Mouse (Mus musculus) embryonic facial prominence, embryonic 11.5 days (tissue): ENCODE measurements around the gene Mgat4a. TPM values are rescaled to one million over a fixed set of nuclear protein-coding genes. Genes with fewer than 3 reads are reported as not detected.
A peak's percentile ranks its signal among the peaks of the same experiment; 100 is the strongest.

Experiments used
- ATAC-seq: fragments of 200-750 bp; cut with Nextera tagmentation; replicated peaks from 2 replicates; pipeline ENCODE4 v1.8.0; 2017; ENCODE audit warnings: low read depth; ENCODE audit not compliant: insufficient number of reproducible peaks, low FRiP score, low TSS enrichment
- DNase-seq: peaks from one replicate; pipeline ENCODE4 v3.0.0-alpha.2; 2015; ENCODE audit warnings: low spot score
- H3K27ac ChIP-seq: fragments of 300-500 bp; sonication (generic); replicated peaks from 2 replicates; pipeline ENCODE4 v1.5.1; 2014; ENCODE audit warnings: mild to moderate bottlenecking, low read depth, low read length, control low read depth
- H3K27me3 ChIP-seq: fragments of 300-500 bp; sonication (generic); 2 replicates; pipeline ENCODE4 v1.6.1; 2014; ENCODE audit warnings: mild to moderate bottlenecking, low read length, moderate library complexity, mixed read lengths; ENCODE audit not compliant: control insufficient read depth, insufficient read depth
- H3K36me3 ChIP-seq: fragments of 300-500 bp; sonication (generic); replicated peaks from 2 replicates; pipeline ENCODE4 v1.6.1; 2014; ENCODE audit warnings: low read depth, mild to moderate bottlenecking, low read length, moderate library complexity, mixed read lengths; ENCODE audit not compliant: control insufficient read depth, insufficient read depth
- H3K4me1 ChIP-seq: fragments of 300-500 bp; sonication (generic); 2 replicates; pipeline ENCODE4 v1.6.1; 2014; ENCODE audit warnings: low read length, mixed read lengths; ENCODE audit not compliant: control insufficient read depth, insufficient read depth
- H3K4me2 ChIP-seq: fragments of 300-500 bp; sonication (generic); 2 replicates; pipeline ENCODE4 v1.6.1; 2014; ENCODE audit warnings: low read depth, mild to moderate bottlenecking, control low read depth, low read length, moderate library complexity
- H3K4me3 ChIP-seq: fragments of 300-500 bp; sonication (generic); 2 replicates; pipeline ENCODE4 v1.5.1; 2014; ENCODE audit warnings: low read depth, low read length, control low read depth
- H3K9ac ChIP-seq: fragments of 300-500 bp; sonication (generic); replicated peaks from 2 replicates; pipeline ENCODE4 v1.6.1; 2014; ENCODE audit warnings: mild to moderate bottlenecking, control low read depth, low read length
- H3K9me3 ChIP-seq: fragments of 300-500 bp; sonication (generic); replicated peaks from 2 replicates; pipeline ENCODE4 v1.6.1; 2016; ENCODE audit warnings: mild to moderate bottlenecking, low read length, inconsistent platforms, mixed read lengths; ENCODE audit not compliant: control insufficient read depth
- whole genome bisulfite sequencing: fragments of 180-500 bp; shearing (Covaris S2); extraction: QIAGEN DNeasy Blood & Tissue Kit; methylation state at CpG from one replicate; pipeline ENCODE4 v1.1.7; 2014; 5-methylcytosine and 5-hydroxymethylcytosine counted together
- polyA plus RNA-seq: library from polyadenylated mRNA; unstranded; fragments of >200 nt; fragmentation: Nextera tagmentation; extraction: Ambion mirVana; gene quantifications from 2 replicates; pipeline ENCODE4 v1.2.1, GENCODE M21; 2014

The Mgat4a gene
- 4.3 and 4.6 TPM in 2 replicates for polyA plus RNA-seq

DNA sequence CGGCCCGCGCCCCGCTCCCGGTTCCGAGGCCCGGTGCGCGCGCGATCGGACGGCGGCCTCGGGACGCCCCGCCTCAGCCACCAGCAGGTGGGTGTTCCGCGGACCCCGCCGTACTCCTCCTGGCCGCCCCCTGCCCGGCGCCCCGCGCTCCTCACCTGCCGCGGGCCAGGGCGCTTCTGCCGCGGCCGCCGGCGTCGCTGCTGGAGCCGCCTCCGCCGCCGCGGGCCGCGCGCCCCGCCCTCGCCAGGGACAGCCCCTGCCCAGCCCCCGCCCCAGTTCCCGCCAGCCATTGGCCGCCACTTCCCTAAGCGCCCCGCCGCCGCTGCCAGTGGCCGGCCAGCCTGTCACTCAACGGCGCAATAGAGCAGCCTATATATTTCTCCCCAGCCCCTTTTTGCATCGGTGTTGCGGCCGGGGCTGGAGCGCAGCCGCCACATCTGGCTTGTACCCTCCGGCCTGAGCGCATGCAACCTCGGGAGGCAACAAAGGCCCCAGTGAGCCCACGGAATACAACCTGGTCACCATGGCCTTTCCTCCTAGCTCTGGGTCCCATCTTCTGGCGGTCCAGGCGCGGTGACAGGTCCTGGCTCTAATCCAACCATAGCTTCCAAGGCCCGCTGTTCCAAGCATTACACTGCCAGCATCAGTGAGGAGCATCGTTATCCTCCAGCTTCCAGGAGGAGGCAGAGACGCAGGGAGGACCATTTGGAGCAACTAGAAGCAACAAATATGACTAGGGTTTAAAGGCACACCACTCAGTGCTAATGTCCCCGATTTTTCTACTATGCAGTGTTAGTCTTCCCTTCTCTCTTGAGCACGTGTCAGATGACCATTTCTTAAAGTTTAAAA lies at the start of gene Mgat4a:
Mgat4a (minus strand) TSS at position 207 of the 849 bp plus-strand sequence.
- H3K27ac ChIP-seq: no peak within 1 kb of the TSS
- H3K4me2 ChIP-seq: peak within 1 kb of the TSS; percentile 96
- H3K4me1 ChIP-seq: no peaks in the 10 kb centered on the region
- peak within 1 kb of the TSS; percentile 70 for H3K9ac ChIP-seq
- ATAC-seq (peak; percentile 99), DNase-seq (peak; percentile 95)
- 1% methylated on average over 39 of the region's 72 CpGs for WGBS
- no peaks in the 10 kb centered on the region for H3K36me3 ChIP-seq
- no peaks in the 10 kb centered on the region for H3K9me3 ChIP-seq
- H3K27me3 ChIP-seq: 0 out of 2 replicates have a peak, but pooled peaks cover 2% of the 10 kb centered on the region
- H3K4me3 ChIP-seq: peak within 1 kb of the TSS; percentile 72

DNA sequence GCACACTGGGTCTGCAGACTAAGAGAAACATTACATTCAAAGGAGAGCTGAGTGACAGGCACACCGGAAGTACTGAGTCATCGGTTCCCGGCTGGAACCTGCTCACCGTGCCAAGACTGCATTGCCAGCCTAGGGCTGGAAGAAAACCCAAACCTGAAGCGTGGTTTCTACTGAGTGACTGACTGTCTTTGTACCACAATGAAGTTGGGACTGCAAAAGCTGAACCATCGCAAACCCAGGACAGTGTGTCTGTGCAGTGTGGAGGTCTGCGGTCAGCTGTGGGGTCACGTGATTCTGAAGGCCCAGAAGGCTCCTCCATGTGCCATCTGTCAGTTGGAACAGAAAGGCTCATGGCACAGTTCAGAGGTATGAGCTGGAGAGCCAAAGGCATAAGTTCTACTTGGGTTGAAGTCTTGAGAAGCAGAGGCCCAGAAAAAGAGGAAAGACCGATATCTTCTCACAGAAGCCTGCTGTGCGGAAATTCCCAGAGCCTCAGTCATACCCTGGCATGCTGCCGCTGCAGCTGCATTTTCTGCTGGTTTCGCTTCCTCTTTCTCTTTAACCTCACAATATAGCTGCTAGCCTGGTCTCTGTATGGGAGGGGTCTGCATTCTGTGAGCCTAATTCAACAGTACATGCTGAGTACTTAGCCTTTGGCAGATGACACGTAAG lies 45.1 kb upstream of the Mgat4a start:
- Histone ChIP-seq H3K4me2 (no peak overlapping the region), H3K36me3 (no peaks in the 10 kb centered on the region), H3K4me3 (no peak overlapping the region), H3K9ac (no peak overlapping the region), H3K9me3 (no peaks in the 10 kb centered on the region), H3K27ac (no peak overlapping the region), H3K27me3 (no peaks in the 10 kb centered on the region), H3K4me1 (no peaks in the 10 kb centered on the region)
- ATAC-seq: no peak
- 92% methylated on average over 13 of the region's 13 CpGs for WGBS
- no peak for DNase-seq

DNA sequence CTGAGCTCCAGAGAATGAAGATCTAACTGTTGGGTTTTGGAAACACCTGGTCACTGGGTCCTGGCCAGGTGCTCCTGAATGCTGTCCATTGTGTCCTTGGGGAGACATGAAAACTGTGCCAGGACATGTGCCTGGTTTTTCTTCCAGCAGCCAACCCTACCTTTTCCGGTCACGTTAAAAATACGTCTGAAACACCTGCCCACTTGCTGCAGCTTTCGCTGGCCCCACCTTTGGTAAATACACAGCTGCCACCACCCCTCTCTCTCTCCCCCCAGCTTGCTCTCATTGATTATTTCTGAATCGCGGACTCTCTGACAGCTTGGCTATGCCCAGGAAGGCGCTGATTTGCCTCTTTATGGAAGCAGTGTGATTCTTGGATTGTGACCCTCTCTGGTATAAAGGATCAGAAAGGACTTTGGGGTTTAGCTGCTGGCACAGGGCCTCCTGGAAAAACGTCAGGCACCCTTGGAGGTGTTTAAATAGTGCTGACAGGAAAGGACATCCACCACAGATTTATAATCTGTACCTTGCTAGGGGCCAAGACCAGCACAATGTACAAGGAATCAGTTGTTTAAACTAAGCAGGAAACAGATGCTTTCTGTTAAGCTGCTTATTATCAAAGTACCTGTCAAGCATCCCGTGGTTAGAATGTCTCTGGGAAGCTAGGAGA lies 43.1 kb upstream of the Mgat4a start:
- Histone ChIP-seq H3K9ac (no peak overlapping the region), H3K4me1 (no peaks in the 10 kb centered on the region), H3K27ac (no peak overlapping the region), H3K9me3 (no peaks in the 10 kb centered on the region), H3K27me3 (no peaks in the 10 kb centered on the region), H3K4me3 (no peak overlapping the region), H3K4me2 (no peak overlapping the region), H3K36me3 (no peaks in the 10 kb centered on the region)
- WGBS: 74% methylated on average over 9 of the region's 9 CpGs
- no peak for ATAC-seq
- no peak for DNase-seq

DNA sequence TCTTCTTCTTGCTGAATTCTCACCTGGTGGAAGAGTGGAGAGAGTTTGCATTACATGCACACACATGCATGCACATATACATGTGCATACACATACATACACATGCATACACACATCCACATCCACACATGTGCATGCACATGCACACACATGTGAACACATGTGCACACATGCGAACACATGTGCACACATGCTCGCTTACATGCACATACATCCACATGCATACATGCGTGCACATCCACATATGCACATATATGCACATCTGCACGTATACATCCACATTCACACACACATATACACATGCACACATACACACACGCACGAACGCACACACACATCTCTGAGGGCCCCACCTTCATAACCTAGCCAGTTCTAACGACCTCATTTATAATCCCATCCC lies 42.4 kb upstream of the Mgat4a start:
- Histone ChIP-seq H3K9ac (no peak overlapping the region), H3K4me3 (no peak overlapping the region), H3K4me2 (no peak overlapping the region), H3K9me3 (no peaks in the 10 kb centered on the region), H3K27me3 (no peaks in the 10 kb centered on the region), H3K4me1 (no peaks in the 10 kb centered on the region), H3K36me3 (no peaks in the 10 kb centered on the region), H3K27ac (no peak overlapping the region)
- ATAC-seq (no peak), DNase-seq (no peak)
- WGBS: 91% methylated on average over 8 of the region's 8 CpGs

DNA sequence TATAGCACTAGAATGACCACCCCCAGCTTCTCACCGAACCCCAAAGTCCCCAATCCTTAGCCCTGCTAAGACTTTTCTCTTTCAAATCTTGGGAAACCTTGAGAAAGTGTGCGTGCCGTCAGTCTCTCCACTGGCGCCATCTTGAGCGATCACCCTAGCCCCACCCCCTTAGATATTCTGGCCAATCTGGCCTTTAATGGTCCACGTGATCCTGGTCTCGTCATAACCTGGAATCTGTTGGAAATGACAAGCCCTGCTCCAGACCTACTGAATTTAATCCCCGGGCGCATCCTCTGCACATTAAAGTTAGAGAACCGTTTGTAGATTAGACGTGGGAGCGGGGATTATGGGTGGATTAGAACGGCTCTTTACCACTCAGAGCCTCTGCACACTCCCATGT lies 38.9 kb upstream of the Mgat4a start:
- no peak overlapping the region for H3K9ac ChIP-seq
- DNase-seq (no peak), ATAC-seq (no peak)
- H3K27me3 ChIP-seq: no peaks in the 10 kb centered on the region
- no peaks in the 10 kb centered on the region for H3K4me1 ChIP-seq
- H3K4me3 ChIP-seq: no peak overlapping the region
- no peak overlapping the region for H3K27ac ChIP-seq
- no peak overlapping the region for H3K4me2 ChIP-seq
- 94% methylated on average over 13 of the region's 13 CpGs for WGBS
- H3K36me3 ChIP-seq: no peaks in the 10 kb centered on the region
- no peaks in the 10 kb centered on the region for H3K9me3 ChIP-seq

DNA sequence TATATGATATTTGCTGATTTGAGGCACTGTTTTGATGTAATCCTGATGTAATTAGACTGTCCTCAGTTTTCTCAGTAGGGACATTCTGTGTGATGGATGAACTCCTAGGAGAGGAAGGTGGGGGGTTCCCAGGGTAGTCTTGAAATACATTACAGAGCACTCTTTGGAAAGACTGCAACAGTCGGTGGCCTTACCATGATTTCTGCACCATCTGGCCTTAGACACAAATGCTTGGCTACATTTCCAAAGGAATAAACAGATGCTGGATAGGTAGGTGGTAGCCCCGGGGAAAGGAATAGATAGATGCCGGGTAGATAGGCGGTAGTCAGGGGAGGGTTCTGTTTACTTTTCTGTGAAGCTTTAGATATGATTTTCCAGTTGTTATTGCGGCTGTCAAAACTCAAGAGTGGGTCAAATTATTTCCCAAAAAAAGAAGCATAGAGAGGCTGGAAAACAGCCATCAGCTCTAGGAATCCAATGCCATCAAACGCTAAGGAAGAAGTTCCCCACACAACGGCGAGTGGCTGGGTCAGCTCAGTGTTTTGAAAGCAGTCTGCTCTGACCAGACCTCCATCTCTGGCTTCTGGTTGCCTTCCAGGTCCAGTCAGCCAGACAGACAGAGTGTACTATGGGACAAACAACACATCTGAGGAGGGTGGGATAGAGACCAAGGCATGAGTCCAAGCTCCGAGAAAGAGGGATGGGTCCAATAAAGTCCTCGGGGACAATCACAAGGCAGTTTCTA lies 31.9 kb upstream of the Mgat4a start:
- Histone ChIP-seq H3K4me3 (no peak overlapping the region), H3K27ac (no peak overlapping the region), H3K4me2 (no peak overlapping the region), H3K9ac (no peak overlapping the region), H3K36me3 (no peaks in the 10 kb centered on the region), H3K9me3 (no peaks in the 10 kb centered on the region), H3K4me1 (no peaks in the 10 kb centered on the region), H3K27me3 (no peaks in the 10 kb centered on the region)
- 87% methylated on average over 10 of the region's 10 CpGs for WGBS
- DNase-seq (no peak), ATAC-seq (no peak)

DNA sequence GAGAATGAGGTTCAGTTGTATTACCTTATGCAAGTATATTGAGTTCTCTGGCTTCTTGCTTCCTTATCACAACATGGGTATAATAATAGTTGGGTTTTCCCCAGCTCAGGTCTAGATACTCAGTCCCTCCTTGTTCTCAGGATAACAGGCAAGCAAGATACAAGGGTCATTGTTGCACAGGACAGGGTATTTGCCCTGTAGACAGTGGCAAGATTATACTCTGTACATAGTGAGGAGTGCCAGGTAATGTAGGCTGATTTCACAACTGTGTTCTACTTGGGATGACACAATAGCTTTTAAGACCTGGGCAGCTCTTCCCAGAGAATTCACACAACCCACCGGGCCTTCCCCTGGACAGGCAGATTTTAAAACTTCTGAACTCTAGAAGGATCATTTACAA lies 27.6 kb upstream of the Mgat4a start:
- WGBS: 100% methylated on average over 1 of the region's 1 CpGs
- DNase-seq: no peak
- Histone ChIP-seq H3K4me3 (no peak overlapping the region), H3K9ac (no peak overlapping the region), H3K27me3 (no peaks in the 10 kb centered on the region), H3K27ac (no peak overlapping the region), H3K9me3 (no peaks in the 10 kb centered on the region), H3K4me1 (no peaks in the 10 kb centered on the region), H3K36me3 (no peaks in the 10 kb centered on the region), H3K4me2 (no peak overlapping the region)
- no peak for ATAC-seq
